Mouse (Mus musculus): ENCODE measurements around the gene Borcs6. TPM values are rescaled to one million over a fixed set of nuclear protein-coding genes. Genes with fewer than 3 reads are reported as not detected.
A peak's percentile ranks its signal among the peaks of the same experiment; 100 is the strongest.

The Borcs6 gene
- polyA plus RNA-seq, 1 experiment from 2014 or later = 7.2 TPM

DNA sequence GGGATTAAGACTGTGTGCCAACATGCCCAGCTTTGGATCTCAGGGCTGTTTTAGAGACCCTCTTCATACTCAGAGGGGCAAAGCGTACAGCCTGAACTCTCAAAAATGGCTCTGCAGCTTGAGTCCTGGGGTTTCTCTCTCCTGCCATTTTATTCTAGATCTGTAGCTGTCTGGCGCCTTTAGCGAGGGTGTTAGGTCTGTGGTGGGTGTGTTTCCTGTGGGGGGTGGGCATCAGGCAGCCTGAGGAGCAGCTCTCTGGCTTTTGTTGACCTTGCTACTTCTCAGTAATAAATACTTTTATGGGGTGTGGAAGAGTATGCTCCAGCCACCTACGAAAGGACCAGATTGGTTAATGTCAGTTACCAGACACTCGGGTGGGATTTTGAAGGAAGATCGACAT is 18.5 kb downstream of the Borcs6 start:
- Histone ChIP-seq H3K27ac (ENCODE audit: low read length) (no peak overlapping the region), H3K4me2 (ENCODE audit: low read depth, low read length) (no peak overlapping the region), H3K27me3 (ENCODE audit: control insufficient read depth, insufficient read depth, low read length) (no peaks in the 10 kb centered on the region), H3K36me3 (ENCODE audit: control insufficient read depth, insufficient read depth, low read length) (no peaks in the 10 kb centered on the region), H3K4me1 (ENCODE audit: control insufficient read depth, insufficient read depth, low read length) (peaks cover 8% of the 10 kb centered on the region; the same call in 1 of the 2 replicates), H3K9ac (ENCODE audit: low read length) (no peak overlapping the region), H3K9me3 (replicated peaks; ENCODE audit: control insufficient read depth, low read length) (no peaks in the 10 kb centered on the region), H3K4me3 (replicated peaks; ENCODE audit: low read length) (no peak overlapping the region)
- 71% methylated on average over 6 of the region's 6 CpGs for WGBS
- ATAC-seq (ENCODE audit: insufficient read depth, low FRiP score) = no peak

DNA sequence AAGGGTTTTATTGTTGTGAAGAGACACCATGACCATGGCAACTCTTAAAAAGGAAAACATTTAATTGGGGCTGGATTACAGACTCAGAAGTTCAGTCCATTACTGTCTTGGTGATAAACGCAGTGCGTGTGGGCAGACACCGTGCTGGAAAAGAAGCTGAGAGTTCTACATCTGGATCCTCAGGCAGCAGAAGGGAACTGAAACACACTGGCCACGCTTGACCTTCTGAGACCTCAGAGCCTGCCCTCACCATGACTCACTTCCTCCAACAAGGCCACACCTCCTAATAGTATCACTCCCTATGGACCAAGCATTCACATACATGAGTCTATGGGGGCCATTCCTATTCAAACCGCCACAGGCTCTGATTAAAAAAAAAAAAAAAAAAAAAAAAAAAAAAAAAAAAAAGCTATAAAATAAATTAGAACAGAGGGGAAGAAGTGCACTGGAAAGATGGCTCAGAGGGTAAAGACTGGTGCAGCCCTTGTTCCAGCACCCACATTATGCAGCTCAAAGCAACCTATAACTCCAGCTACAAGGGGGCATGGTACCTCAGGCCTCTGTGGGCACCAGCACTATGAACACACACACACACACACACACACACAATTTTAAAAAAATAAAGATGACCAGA is 19.4 kb downstream of the Borcs6 start:
- no peak for ATAC-seq (ENCODE audit: insufficient read depth, low FRiP score)
- Histone ChIP-seq H3K36me3 (ENCODE audit: control insufficient read depth, insufficient read depth, low read length) (no peaks in the 10 kb centered on the region), H3K27ac (ENCODE audit: low read length) (no peak overlapping the region), H3K9ac (ENCODE audit: low read length) (no peak overlapping the region), H3K4me1 (ENCODE audit: control insufficient read depth, insufficient read depth, low read length) (peaks cover 7% of the 10 kb centered on the region; the same call in 1 of the 2 replicates), H3K4me2 (ENCODE audit: low read depth, low read length) (no peak overlapping the region), H3K9me3 (replicated peaks; ENCODE audit: control insufficient read depth, low read length) (no peaks in the 10 kb centered on the region), H3K27me3 (ENCODE audit: control insufficient read depth, insufficient read depth, low read length) (no peaks in the 10 kb centered on the region), H3K4me3 (replicated peaks; ENCODE audit: low read length) (no peak overlapping the region)
- 67% methylated on average over 5 of the region's 5 CpGs for WGBS

- no peaks in the 10 kb centered on the region for H3K4me1 ChIP-seq (ENCODE audit: control insufficient read depth, insufficient read depth, low read length)
- no peak overlapping the region for H3K4me3 ChIP-seq (replicated peaks; ENCODE audit: low read length)
- no peak overlapping the region for H3K9ac ChIP-seq (ENCODE audit: low read length)
- no peak overlapping the region for H3K4me2 ChIP-seq (ENCODE audit: low read depth, low read length)
- H3K27ac ChIP-seq (ENCODE audit: low read length) = no peak overlapping the region
- H3K9me3 ChIP-seq (replicated peaks; ENCODE audit: control insufficient read depth, low read length) = no peaks in the 10 kb centered on the region
- no peak for ATAC-seq (ENCODE audit: insufficient read depth, low FRiP score)
- 77% methylated on average over 15 of the region's 15 CpGs for WGBS
- H3K36me3 ChIP-seq (ENCODE audit: control insufficient read depth, insufficient read depth, low read length) = no peaks in the 10 kb centered on the region
- H3K27me3 ChIP-seq (ENCODE audit: control insufficient read depth, insufficient read depth, low read length) = no peaks in the 10 kb centered on the region
Measured at GRCm38 (mm10) chr11:69080102-69080854, 20.8 kb downstream of the Borcs6 start.

GRCm38 (mm10) chr11:69080855-69081222 is 21.3 kb downstream of the Borcs6 start:
- H3K4me3 ChIP-seq (replicated peaks; ENCODE audit: low read length) = no peak overlapping the region
- no peaks in the 10 kb centered on the region for H3K9me3 ChIP-seq (replicated peaks; ENCODE audit: control insufficient read depth, low read length)
- ATAC-seq (ENCODE audit: insufficient read depth, low FRiP score) = no peak
- H3K4me1 ChIP-seq (ENCODE audit: control insufficient read depth, insufficient read depth, low read length) = no peaks in the 10 kb centered on the region
- WGBS = 84% methylated on average over 8 of the region's 8 CpGs
- H3K4me2 ChIP-seq (ENCODE audit: low read depth, low read length) = no peak overlapping the region
- H3K27me3 ChIP-seq (ENCODE audit: control insufficient read depth, insufficient read depth, low read length) = no peaks in the 10 kb centered on the region
- H3K9ac ChIP-seq (ENCODE audit: low read length) = no peak overlapping the region
- no peak overlapping the region for H3K27ac ChIP-seq (ENCODE audit: low read length)
- H3K36me3 ChIP-seq (ENCODE audit: control insufficient read depth, insufficient read depth, low read length) = no peaks in the 10 kb centered on the region

DNA sequence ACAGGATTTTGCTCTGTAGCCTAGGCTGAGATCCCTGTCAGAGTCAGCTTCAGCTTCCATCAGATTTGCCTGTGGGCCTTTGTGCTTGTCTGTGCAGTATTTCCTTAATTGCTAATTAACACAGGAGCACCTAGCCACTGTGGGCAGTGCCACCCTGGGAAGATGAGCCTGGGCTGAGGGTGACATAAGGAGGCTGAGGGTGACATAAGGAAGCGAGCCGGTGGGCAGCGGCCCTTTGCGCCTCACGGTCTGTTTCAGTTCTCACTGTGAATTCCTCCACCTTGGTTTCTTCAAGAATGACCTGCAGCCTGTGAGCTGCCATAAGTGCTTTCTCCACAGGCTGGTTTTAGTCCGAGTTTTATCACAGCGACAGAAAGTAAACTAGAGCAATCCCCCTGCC is 22.1 kb downstream of the Borcs6 start:
- no peak overlapping the region for H3K4me2 ChIP-seq (ENCODE audit: low read depth, low read length)

GRCm38 (mm10) chr11:69085608-69086007 is 26.1 kb downstream of the Borcs6 start:
- Histone ChIP-seq H3K9me3 (replicated peaks; ENCODE audit: control insufficient read depth, low read length) (no peaks in the 10 kb centered on the region), H3K27me3 (ENCODE audit: control insufficient read depth, insufficient read depth, low read length) (no peaks in the 10 kb centered on the region), H3K9ac (ENCODE audit: low read length) (no peak overlapping the region), H3K4me3 (replicated peaks; ENCODE audit: low read length) (no peak overlapping the region), H3K4me2 (ENCODE audit: low read depth, low read length) (no peak overlapping the region), H3K27ac (ENCODE audit: low read length) (no peak overlapping the region), H3K4me1 (ENCODE audit: control insufficient read depth, insufficient read depth, low read length) (peaks cover 27% of the 10 kb centered on the region), H3K36me3 (ENCODE audit: control insufficient read depth, insufficient read depth, low read length) (no peaks in the 10 kb centered on the region)
- WGBS = 65% methylated on average over 6 of the region's 6 CpGs
- ATAC-seq (ENCODE audit: insufficient read depth, low FRiP score) = no peak

More for the DNA sequence above, 22.1 kb downstream of the Borcs6 start:
- H3K27me3 ChIP-seq (ENCODE audit: control insufficient read depth, insufficient read depth, low read length) = no peaks in the 10 kb centered on the region
- H3K36me3 ChIP-seq (ENCODE audit: control insufficient read depth, insufficient read depth, low read length) = no peaks in the 10 kb centered on the region
- H3K27ac ChIP-seq (ENCODE audit: low read length) = no peak overlapping the region
- 74% methylated on average over 7 of the region's 7 CpGs for WGBS
- no peak overlapping the region for H3K4me3 ChIP-seq (replicated peaks; ENCODE audit: low read length)
- peaks cover 3% of the 10 kb centered on the region; the same call in 1 of the 2 replicates for H3K4me1 ChIP-seq (ENCODE audit: control insufficient read depth, insufficient read depth, low read length)
- no peaks in the 10 kb centered on the region for H3K9me3 ChIP-seq (replicated peaks; ENCODE audit: control insufficient read depth, low read length)
- H3K9ac ChIP-seq (ENCODE audit: low read length) = no peak overlapping the region
- no peak for ATAC-seq (ENCODE audit: insufficient read depth, low FRiP score)

DNA sequence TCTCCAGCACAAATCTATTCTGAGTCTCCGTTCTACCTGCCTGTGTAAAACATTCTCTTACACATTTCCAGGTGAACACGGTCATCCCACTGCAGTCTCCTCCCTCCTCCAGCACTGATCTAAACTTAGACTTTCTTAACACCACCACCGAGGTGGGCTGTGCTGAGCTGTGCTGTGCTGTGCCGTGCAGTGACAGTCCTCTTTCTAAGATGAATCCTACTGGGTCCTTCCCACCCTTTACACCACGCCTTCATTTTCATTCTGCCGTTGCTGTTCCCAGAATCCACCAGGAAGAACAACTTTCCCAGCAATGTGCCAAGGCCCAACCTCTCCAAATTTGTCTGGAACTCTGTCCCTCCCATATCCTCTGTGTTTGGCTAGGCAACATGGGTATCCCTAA is 26.9 kb downstream of the Borcs6 start:
- Histone ChIP-seq H3K9ac (ENCODE audit: low read length) (no peak overlapping the region), H3K4me1 (ENCODE audit: control insufficient read depth, insufficient read depth, low read length) (peaks cover 27% of the 10 kb centered on the region), H3K27ac (ENCODE audit: low read length) (peak overlapping the region; percentile 95), H3K4me3 (replicated peaks; ENCODE audit: low read length) (no peak overlapping the region), H3K9me3 (replicated peaks; ENCODE audit: control insufficient read depth, low read length) (no peaks in the 10 kb centered on the region), H3K4me2 (ENCODE audit: low read depth, low read length) (no peak overlapping the region), H3K36me3 (ENCODE audit: control insufficient read depth, insufficient read depth, low read length) (no peaks in the 10 kb centered on the region), H3K27me3 (ENCODE audit: control insufficient read depth, insufficient read depth, low read length) (no peaks in the 10 kb centered on the region)
- no peak for ATAC-seq (ENCODE audit: insufficient read depth, low FRiP score)
- WGBS = 52% methylated on average over 6 of the region's 6 CpGs

GRCm38 (mm10) chr11:69087082-69087481 is 27.6 kb downstream of the Borcs6 start:
- Histone ChIP-seq H3K9me3 (replicated peaks; ENCODE audit: control insufficient read depth, low read length) (no peaks in the 10 kb centered on the region), H3K36me3 (ENCODE audit: control insufficient read depth, insufficient read depth, low read length) (no peaks in the 10 kb centered on the region), H3K4me2 (ENCODE audit: low read depth, low read length) (no peak overlapping the region), H3K27me3 (ENCODE audit: control insufficient read depth, insufficient read depth, low read length) (no peaks in the 10 kb centered on the region), H3K27ac (ENCODE audit: low read length) (peak overlapping the region; percentile 95), H3K4me3 (replicated peaks; ENCODE audit: low read length) (no peak overlapping the region), H3K4me1 (ENCODE audit: control insufficient read depth, insufficient read depth, low read length) (peaks cover 27% of the 10 kb centered on the region), H3K9ac (ENCODE audit: low read length) (peak overlapping the region; percentile 27; the same call in 1 of the 2 replicates)
- peak; percentile 55; the same call in 1 of the 2 replicates for ATAC-seq (ENCODE audit: insufficient read depth, low FRiP score)
- 27% methylated on average over 4 of the region's 4 CpGs for whole genome bisulfite sequencing

- Histone ChIP-seq H3K4me1 (ENCODE audit: control insufficient read depth, insufficient read depth, low read length) (peaks cover 27% of the 10 kb centered on the region), H3K27ac (ENCODE audit: low read length) (peak overlapping the region; percentile 95)
Measured at GRCm38 (mm10) chr11:69087597-69087996, 28.1 kb downstream of the Borcs6 start.

More at GRCm38 (mm10) chr11:69087597-69087996, 28.1 kb downstream of the Borcs6 start:
- peaks cover 2% of the 10 kb centered on the region; the same call in 1 of the 2 replicates for H3K36me3 ChIP-seq (ENCODE audit: control insufficient read depth, insufficient read depth, low read length)
- H3K4me3 ChIP-seq (replicated peaks; ENCODE audit: low read length) = no peak overlapping the region
- no peaks in the 10 kb centered on the region for H3K9me3 ChIP-seq (replicated peaks; ENCODE audit: control insufficient read depth, low read length)
- no peak overlapping the region; the same call in 1 of the 2 replicates for H3K4me2 ChIP-seq (ENCODE audit: low read depth, low read length)
- no peaks in the 10 kb centered on the region for H3K27me3 ChIP-seq (ENCODE audit: control insufficient read depth, insufficient read depth, low read length)
- WGBS = 61% methylated on average over 2 of the region's 2 CpGs
- no peak overlapping the region for H3K9ac ChIP-seq (ENCODE audit: low read length)
- no peak for ATAC-seq (ENCODE audit: insufficient read depth, low FRiP score)

Data from stomach, embryonic 16.5 days (tissue).